Mouse (Mus musculus): ENCODE measurements around the gene Olig3.

DNA sequence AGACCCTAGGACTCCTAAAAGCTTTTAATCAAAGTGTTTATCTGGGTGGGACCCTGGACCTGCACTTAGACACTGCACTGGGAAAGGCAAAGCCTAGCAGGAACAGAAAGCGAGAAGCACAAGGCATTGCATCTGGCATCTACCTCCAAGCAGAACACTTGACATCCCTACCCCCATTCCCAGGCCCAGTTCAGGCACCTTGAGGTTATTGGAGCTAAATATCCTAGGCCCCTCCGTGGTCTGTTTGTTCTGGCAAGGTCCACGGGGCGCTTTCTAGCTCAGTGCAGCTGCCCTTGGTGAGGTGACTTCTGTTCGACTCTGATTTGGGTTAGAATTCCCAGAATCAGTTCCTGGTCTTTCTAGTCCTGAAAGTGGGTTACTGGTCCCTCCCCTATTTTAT lies 2.7 kb upstream of the Olig3 start:
- TF ChIP-seq POLR2A (IDR thresholded peaks at IDR 0.05; ENCODE audit: insufficient read depth, low read depth, low read length) (no peak), CTCF (IDR thresholded peaks at IDR 0.05) (no peak)

Measured in heart, adult 2 months (tissue).